Mouse (Mus musculus) CH12.LX (cell line): ENCODE results near the gene Alyref.

Experiments used
- CHD2 ChIP-seq: IDR thresholded peaks from 2 replicates; pipeline ENCODE4 v1.6.1; 2011; ENCODE audit warnings: low read length, improper control_type of control experiment
- CTCF ChIP-seq, 2 experiments: IDR thresholded peaks in 1 of 2; conservative IDR thresholded peaks in 1 of 2; 2 replicates each; pipeline ENCODE4 v1.5.1; 2011 to 2012; ENCODE audit warnings: low read depth in 2 of 2, low read length in 2 of 2, improper control_type of control experiment in 1 of 2, inconsistent platforms in 1 of 2, mild to moderate bottlenecking in 1 of 2, moderate library complexity in 1 of 2
- EP300 ChIP-seq: IDR thresholded peaks from 2 replicates; pipeline ENCODE4 v1.6.1; 2011; ENCODE audit warnings: low read length, improper control_type of control experiment
- ETS1 ChIP-seq: conservative IDR thresholded peaks from 2 replicates; pipeline ENCODE4 v1.6.1; 2012; ENCODE audit warnings: low read depth, mild to moderate bottlenecking, inconsistent platforms, low read length, improper control_type of control experiment, moderate library complexity
- JUND ChIP-seq: conservative IDR thresholded peaks from 2 replicates; pipeline ENCODE4 v1.6.1; 2011; ENCODE audit warnings: low read depth, low read length, improper control_type of control experiment
- POLR2A ChIP-seq: IDR thresholded peaks from 2 replicates; pipeline ENCODE4 v1.6.1; 2011; ENCODE audit warnings: low read depth, mild to moderate bottlenecking, improper control_type of control experiment, low read length
- SMC3 ChIP-seq: IDR thresholded peaks from 2 replicates; pipeline ENCODE4 v1.6.1; 2011; ENCODE audit warnings: low read depth, low read length, improper control_type of control experiment
- USF1 ChIP-seq: IDR thresholded peaks from 2 replicates; pipeline ENCODE4 v1.6.1; 2014; ENCODE audit warnings: low read depth, mild to moderate bottlenecking, inconsistent platforms, low read length, improper control_type of control experiment
- ZNF384 ChIP-seq: IDR thresholded peaks from 2 replicates; pipeline ENCODE4 v1.6.1; 2012; ENCODE audit warnings: low read depth, low read length, improper control_type of control experiment, inconsistent platforms

DNA sequence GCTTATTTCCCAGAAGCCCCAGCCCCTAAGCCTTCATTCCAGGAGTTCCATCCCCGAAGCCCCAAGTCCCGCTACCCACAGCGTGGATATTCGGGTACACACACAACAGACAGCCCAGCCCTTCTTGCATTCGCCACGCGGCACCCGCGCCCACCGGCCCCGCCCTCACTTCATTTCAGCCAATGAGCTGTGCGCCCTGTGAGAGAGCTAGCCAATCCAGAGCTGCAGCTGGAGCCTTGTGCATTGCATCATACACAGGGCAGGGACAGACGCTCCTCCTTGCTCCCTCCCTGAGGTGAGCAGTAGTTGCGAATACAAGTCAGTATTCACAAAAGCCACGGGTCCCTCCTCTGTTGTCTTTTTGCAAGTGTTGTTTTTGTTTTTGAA, 45.4 kb upstream of the Alyref start, which contains the start of gene Pycr1:
- TF ChIP-seq ZNF384 (no peak), CTCF (conservative IDR thresholded peaks at IDR 0.05 in 1 of 2, IDR thresholded peaks at IDR 0.05 in 1 of 2; ENCODE audit: low read depth in 2 of 2, low read length in 2 of 2) (no peak), POLR2A (peak; percentile 90), EP300 (no peak), ETS1 (0 out of 2 replicates have a peak, but pooled peaks have one; percentile 12), JUND (peak; percentile 64), CHD2 (peak; percentile 61), SMC3 (no peak), USF1 (peak; percentile 3; the same call in 1 of the 2 replicates)
